Mouse (Mus musculus): ENCODE measurements around the gene Pfkfb4. TPM values are rescaled to one million over a fixed set of nuclear protein-coding genes. Genes with fewer than 3 reads are reported as not detected.

Pfkfb4 gene
- polyA plus RNA-seq, 1 experiment from 2014 or later = 7.8 TPM

DNA sequence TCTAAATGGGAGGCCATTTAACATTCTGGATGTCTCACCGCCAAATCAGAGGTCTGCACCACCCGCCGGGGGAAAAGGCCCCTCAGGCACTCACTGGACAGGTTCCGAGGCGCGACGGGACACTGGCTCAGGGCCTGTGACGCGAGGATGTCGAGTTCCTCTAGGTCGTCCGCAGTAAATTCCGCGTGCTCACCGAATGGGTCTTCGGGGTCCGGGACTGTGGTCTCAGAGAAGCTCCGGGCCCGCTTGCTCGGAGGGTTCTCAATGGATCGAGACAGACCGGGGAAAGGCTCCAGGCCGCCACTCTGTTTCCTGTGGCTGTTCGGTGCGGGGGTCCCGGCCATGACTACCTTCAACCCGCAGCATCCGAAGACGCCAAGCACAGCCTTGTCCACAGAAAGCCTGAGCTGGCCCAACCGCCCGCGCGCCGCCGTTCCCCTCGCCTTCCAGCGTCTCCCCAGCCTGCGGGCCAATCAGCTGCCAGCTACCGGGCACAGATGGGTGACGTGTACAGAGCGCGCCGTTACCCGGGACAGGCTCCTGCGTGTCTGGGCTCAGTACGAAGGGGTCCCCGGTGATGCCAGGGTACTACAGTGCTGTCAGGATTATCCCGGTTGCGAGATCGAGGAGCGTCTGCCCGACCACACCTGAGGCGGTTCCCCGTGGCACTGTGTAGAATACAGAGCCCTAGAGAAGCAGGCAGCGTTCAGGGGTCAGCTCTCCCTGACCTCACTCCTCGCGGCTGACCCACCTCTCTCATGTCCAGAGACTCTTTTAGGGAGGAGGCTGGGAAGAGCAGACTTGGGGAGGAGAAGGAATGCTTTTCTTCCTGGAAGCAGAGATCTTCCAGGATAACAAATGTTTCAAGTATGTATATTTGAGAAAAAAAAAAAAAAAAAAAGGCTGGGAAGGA, 82.3 kb downstream of the Pfkfb4 start, which contains the start of gene Atrip:
Gene Atrip, minus strand, starts transcription at position 464 of the 913 bp plus-strand sequence.
- peak within 1 kb of the TSS; percentile 71 for H3K4me3 ChIP-seq (ENCODE audit: low read depth, low read length)
- ATAC-seq (replicated peaks; ENCODE audit: insufficient number of reproducible peaks, low FRiP score, low TSS enrichment, low read depth) = peak; percentile 98

DNA sequence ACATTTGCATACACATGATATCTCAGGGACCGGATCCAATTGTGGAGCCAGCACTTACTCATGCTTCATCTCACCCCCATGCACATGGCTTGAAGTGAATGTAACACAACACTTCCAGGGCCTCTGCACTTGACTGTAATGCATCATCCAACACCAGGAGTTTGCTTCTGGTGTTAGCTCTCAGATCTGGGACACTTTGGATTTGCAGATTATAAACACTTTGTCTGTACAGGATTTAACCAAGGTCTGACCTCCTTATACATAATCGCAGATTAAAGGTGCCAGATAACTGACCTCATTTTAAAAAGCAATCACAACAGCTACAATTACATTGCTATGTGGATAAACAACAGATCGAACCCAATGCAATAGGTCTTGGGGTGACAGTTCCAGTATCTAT, 88.9 kb downstream of the Pfkfb4 start:
- ATAC-seq (replicated peaks; ENCODE audit: insufficient number of reproducible peaks, low FRiP score, low TSS enrichment, low read depth) (no peak), DNase-seq (ENCODE audit: low spot score) (no peak)
- Histone ChIP-seq H3K27me3 (ENCODE audit: control insufficient read depth, insufficient read depth, low read length) (no peaks in the 10 kb centered on the region), H3K27ac (replicated peaks; ENCODE audit: low read depth, low read length) (no peak overlapping the region), H3K36me3 (replicated peaks; ENCODE audit: control insufficient read depth, insufficient read depth, low read depth, low read length) (peaks cover 6% of the 10 kb centered on the region), H3K9me3 (replicated peaks; ENCODE audit: control insufficient read depth, low read length) (no peaks in the 10 kb centered on the region), H3K9ac (replicated peaks; ENCODE audit: low read length) (no peak overlapping the region), H3K4me3 (ENCODE audit: low read depth, low read length) (no peak overlapping the region), H3K4me1 (ENCODE audit: control insufficient read depth, insufficient read depth, low read length) (no peaks in the 10 kb centered on the region), H3K4me2 (ENCODE audit: low read depth, low read length) (no peak overlapping the region)
- WGBS = 96% methylated on average over 3 of the region's 3 CpGs

More for the DNA sequence above, 82.3 kb downstream of the Pfkfb4 start, which contains the start of gene Atrip:
- peak within 1 kb of the TSS; percentile 71 for H3K9ac ChIP-seq (replicated peaks; ENCODE audit: low read length)
- no peaks in the 10 kb centered on the region; the same call in 1 of the 2 replicates for H3K4me1 ChIP-seq (ENCODE audit: control insufficient read depth, insufficient read depth, low read length)
- under 1% methylated on average over 57 of the region's 57 CpGs for WGBS
- DNase-seq (ENCODE audit: low spot score) = peak; percentile 92
- no peaks in the 10 kb centered on the region; the same call in 1 of the 2 replicates for H3K36me3 ChIP-seq (replicated peaks; ENCODE audit: control insufficient read depth, insufficient read depth, low read depth, low read length)
- H3K9me3 ChIP-seq (replicated peaks; ENCODE audit: control insufficient read depth, low read length) = no peaks in the 10 kb centered on the region
- no peaks in the 10 kb centered on the region for H3K27me3 ChIP-seq (ENCODE audit: control insufficient read depth, insufficient read depth, low read length)
- no peak within 1 kb of the TSS for H3K27ac ChIP-seq (replicated peaks; ENCODE audit: low read depth, low read length)
- peak within 1 kb of the TSS; percentile 89 for H3K4me2 ChIP-seq (ENCODE audit: low read depth, low read length)

DNA sequence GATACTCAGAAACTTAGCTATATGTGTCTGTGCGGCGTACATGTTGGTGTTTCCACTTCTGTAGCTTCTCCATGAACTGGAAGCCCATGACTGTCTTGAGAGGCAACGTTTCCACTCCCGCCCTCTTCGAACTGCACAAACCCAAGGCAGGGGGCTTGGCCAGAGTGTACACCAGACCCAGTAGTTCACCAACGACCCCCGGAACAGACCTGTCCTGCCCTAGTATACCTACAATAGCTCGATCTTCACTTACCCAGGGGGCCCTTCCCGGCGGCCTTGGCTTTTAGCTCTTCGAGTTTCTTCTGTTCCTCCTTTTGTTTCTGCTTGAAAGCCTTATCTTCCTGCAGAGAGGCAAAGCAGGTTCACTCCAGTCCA, 90.2 kb downstream of the Pfkfb4 start:
- peak overlapping the region; percentile 80 for H3K4me3 ChIP-seq (ENCODE audit: low read depth, low read length)
- no peaks in the 10 kb centered on the region for H3K4me1 ChIP-seq (ENCODE audit: control insufficient read depth, insufficient read depth, low read length)
- peaks cover 6% of the 10 kb centered on the region for H3K36me3 ChIP-seq (replicated peaks; ENCODE audit: control insufficient read depth, insufficient read depth, low read depth, low read length)
- no peaks in the 10 kb centered on the region for H3K9me3 ChIP-seq (replicated peaks; ENCODE audit: control insufficient read depth, low read length)
- DNase-seq (ENCODE audit: low spot score) (no peak), ATAC-seq (replicated peaks; ENCODE audit: insufficient number of reproducible peaks, low FRiP score, low TSS enrichment, low read depth) (peak; percentile 51; the same call in 1 of the 2 replicates)
- peak overlapping the region; percentile 74 for H3K4me2 ChIP-seq (ENCODE audit: low read depth, low read length)
- 0 out of 2 replicates have a peak overlapping the region, but pooled peaks have one; percentile 15 for H3K27ac ChIP-seq (replicated peaks; ENCODE audit: low read depth, low read length)
- peak overlapping the region; percentile 80 for H3K9ac ChIP-seq (replicated peaks; ENCODE audit: low read length)
- no peaks in the 10 kb centered on the region for H3K27me3 ChIP-seq (ENCODE audit: control insufficient read depth, insufficient read depth, low read length)
- 8% methylated on average over 11 of the region's 11 CpGs for WGBS

MicroRNAs encoded within 50 kb of the gene (microRNA counts, 519-probe panel; counts per million panel counts)
- microRNA mmu-miR-711 = not detected

Small RNAs within 50 kb of the gene (microRNA-seq; reads per million reads assigned to microRNA genes)
- not detected for gene Mir711 (ENCODE audit: borderline number of aligned reads)

Other genes starting within 250 kb of the Pfkfb4 start
- gene Ip6k2, start 208.0 kb upstream of the Pfkfb4 start, polyA plus RNA-seq (2014; fragmentation: Nextera tagmentation; extraction: Ambion mirVana) = 113 and 118 TPM in 2 replicates
- 9.1 and 12.1 TPM in 2 replicates for gene Nckipsd, start 183.4 kb upstream of the Pfkfb4 start, polyA plus RNA-seq (2014; fragmentation: Nextera tagmentation; extraction: Ambion mirVana)
- gene Celsr3, start 165.5 kb upstream of the Pfkfb4 start, polyA plus RNA-seq (2014; fragmentation: Nextera tagmentation; extraction: Ambion mirVana) = 1.0 and 1.2 TPM in 2 replicates
- gene Slc26a6, start 138.5 kb upstream of the Pfkfb4 start, polyA plus RNA-seq (2014; fragmentation: Nextera tagmentation; extraction: Ambion mirVana) = 14.5 and 15.5 TPM in 2 replicates
- gene Tmem89, start 77.2 kb upstream of the Pfkfb4 start, polyA plus RNA-seq (2014; fragmentation: Nextera tagmentation; extraction: Ambion mirVana) = not detected in 2 replicates
- gene Uqcrc1, start 55.1 kb upstream of the Pfkfb4 start, polyA plus RNA-seq (2014; fragmentation: Nextera tagmentation; extraction: Ambion mirVana) = 412 and 422 TPM in 2 replicates
- gene Col7a1, start 38.2 kb upstream of the Pfkfb4 start, polyA plus RNA-seq (2014; fragmentation: Nextera tagmentation; extraction: Ambion mirVana) = 1.1 and 2.4 TPM in 2 replicates
- gene Ucn2, start 5.8 kb upstream of the Pfkfb4 start, polyA plus RNA-seq (2014; fragmentation: Nextera tagmentation; extraction: Ambion mirVana) = 0.25 TPM in 1 of 2 replicates, not detected in the other
- 33.2 and 37.0 TPM in 2 replicates for gene Shisa5, start 46.8 kb downstream of the Pfkfb4 start, polyA plus RNA-seq (2014; fragmentation: Nextera tagmentation; extraction: Ambion mirVana)
- gene Trex1, start 68.0 kb downstream of the Pfkfb4 start, polyA plus RNA-seq (2014; fragmentation: Nextera tagmentation; extraction: Ambion mirVana) = 4.5 and 7.8 TPM in 2 replicates
- gene Atrip, start 82.3 kb downstream of the Pfkfb4 start, polyA plus RNA-seq (2014; fragmentation: Nextera tagmentation; extraction: Ambion mirVana) = 26.3 and 27.2 TPM in 2 replicates
- gene Ccdc51, start 90.7 kb downstream of the Pfkfb4 start, polyA plus RNA-seq (2014; fragmentation: Nextera tagmentation; extraction: Ambion mirVana) = 13.3 and 15.3 TPM in 2 replicates
- 880 and 898 TPM in 2 replicates for gene Tma7, start 90.8 kb downstream of the Pfkfb4 start, polyA plus RNA-seq (2014; fragmentation: Nextera tagmentation; extraction: Ambion mirVana)
- 9.6 and 10.1 TPM in 2 replicates for gene Plxnb1, start 103.6 kb downstream of the Pfkfb4 start, polyA plus RNA-seq (2014; fragmentation: Nextera tagmentation; extraction: Ambion mirVana)
- gene Fbxw21, start 170.3 kb downstream of the Pfkfb4 start, polyA plus RNA-seq (2014; fragmentation: Nextera tagmentation; extraction: Ambion mirVana) = not detected in 2 replicates
- not detected in 2 replicates for gene Fbxw13, start 204.2 kb downstream of the Pfkfb4 start, polyA plus RNA-seq (2014; fragmentation: Nextera tagmentation; extraction: Ambion mirVana)
- not detected in 2 replicates for gene Fbxw20, start 243.0 kb downstream of the Pfkfb4 start, polyA plus RNA-seq (2014; fragmentation: Nextera tagmentation; extraction: Ambion mirVana)